Mouse (Mus musculus) intestine, embryonic 16.5 days (tissue): ENCODE measurements around the gene Kdm6a. TPM values are rescaled to one million over a fixed set of nuclear protein-coding genes. Genes with fewer than 3 reads are reported as not detected.

ENCODE experiments used
- ATAC-seq: fragments of 200-750 bp; cut with Nextera tagmentation; 2 replicates; pipeline ENCODE4 v1.8.0; 2017; ENCODE audit warnings: moderate TSS enrichment, moderate library complexity
- H3K27ac ChIP-seq: fragments of 300-500 bp; sonication (generic); 2 replicates; pipeline ENCODE4 v1.5.1; 2014; ENCODE audit warnings: mild to moderate bottlenecking, low read length
- H3K27me3 ChIP-seq: fragments of 300-500 bp; sonication (generic); replicated peaks from 2 replicates; pipeline ENCODE4 v1.6.1; 2014; ENCODE audit warnings: low read length, control low read depth, mixed read lengths; ENCODE audit not compliant: control insufficient read depth, insufficient read depth
- H3K36me3 ChIP-seq: fragments of 300-500 bp; sonication (generic); 2 replicates; pipeline ENCODE4 v1.6.1; 2014; ENCODE audit warnings: low read length, control low read depth; ENCODE audit not compliant: control insufficient read depth, insufficient read depth
- H3K4me1 ChIP-seq: fragments of 300-500 bp; sonication (generic); 2 replicates; pipeline ENCODE4 v1.6.1; 2014; ENCODE audit warnings: low read length, control low read depth, mixed read lengths; ENCODE audit not compliant: control insufficient read depth, insufficient read depth
- H3K4me2 ChIP-seq: fragments of 300-500 bp; sonication (generic); 2 replicates; pipeline ENCODE4 v1.6.1; 2014; ENCODE audit warnings: low read depth, low read length, control low read depth
- H3K4me3 ChIP-seq: fragments of 300-500 bp; sonication (generic); 2 replicates; pipeline ENCODE4 v1.5.1; 2014; ENCODE audit warnings: mild to moderate bottlenecking, low read length
- H3K9ac ChIP-seq: fragments of 300-500 bp; sonication (generic); 2 replicates; pipeline ENCODE4 v1.6.1; 2014; ENCODE audit warnings: low read depth, low read length
- H3K9me3 ChIP-seq: fragments of 300-500 bp; sonication (generic); 2 replicates; pipeline ENCODE4 v1.6.1; 2016; ENCODE audit warnings: low read length, control low read depth; ENCODE audit not compliant: control insufficient read depth
- WGBS: fragments of 180-500 bp; shearing (Covaris S2); extraction: QIAGEN DNeasy Blood & Tissue Kit; methylation state at CpG from one replicate; pipeline ENCODE4 v1.1.7; 2014; 5-methylcytosine and 5-hydroxymethylcytosine counted together
- polyA plus RNA-seq: library from polyadenylated mRNA; unstranded; fragments of >200 nt; fragmentation: Nextera tagmentation; extraction: Ambion mirVana; gene quantifications from 2 replicates; pipeline ENCODE4 v1.2.1, GENCODE M21; 2015

Gene Kdm6a
- polyA plus RNA-seq = 13.8 and 15.3 TPM in 2 replicates

DNA sequence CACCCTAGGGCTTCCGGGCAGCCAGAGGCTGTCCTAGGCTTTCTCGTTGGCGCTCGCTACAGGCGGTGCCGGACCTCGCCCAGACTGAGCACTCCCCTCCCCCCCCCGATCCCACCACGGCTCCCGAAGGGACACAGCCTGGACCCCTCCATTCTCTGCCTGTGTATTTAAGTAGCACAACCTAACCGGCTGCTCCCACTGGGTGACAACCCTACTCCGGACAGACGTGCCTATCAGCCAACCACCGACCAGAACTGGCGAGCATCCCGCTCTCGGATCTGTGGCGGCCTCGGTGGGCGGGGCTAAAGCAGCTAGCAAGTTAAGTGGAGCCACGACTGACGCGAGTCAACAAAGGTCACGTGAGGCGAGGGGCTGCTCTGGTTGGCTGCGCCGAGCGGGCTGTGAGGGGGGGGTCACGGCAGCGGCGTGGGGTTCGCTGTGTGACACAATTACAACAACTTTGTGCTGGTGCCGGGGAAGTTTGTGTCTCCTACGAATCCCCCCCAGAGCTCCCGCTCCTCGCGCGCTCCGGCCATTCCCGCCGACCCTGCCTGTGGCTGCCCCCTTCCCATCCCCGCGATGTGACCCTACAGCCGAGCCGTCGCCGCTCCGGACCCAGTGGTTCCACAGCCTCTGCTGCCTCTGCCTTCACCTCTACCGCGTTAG lies at the start of gene Kdm6a:
Gene Kdm6a (plus strand): TSS at position 384 of the 666 bp plus-strand sequence.
- WGBS = under 1% methylated on average over 50 of the region's 50 CpGs
- ATAC-seq = peak; percentile 99

DNA sequence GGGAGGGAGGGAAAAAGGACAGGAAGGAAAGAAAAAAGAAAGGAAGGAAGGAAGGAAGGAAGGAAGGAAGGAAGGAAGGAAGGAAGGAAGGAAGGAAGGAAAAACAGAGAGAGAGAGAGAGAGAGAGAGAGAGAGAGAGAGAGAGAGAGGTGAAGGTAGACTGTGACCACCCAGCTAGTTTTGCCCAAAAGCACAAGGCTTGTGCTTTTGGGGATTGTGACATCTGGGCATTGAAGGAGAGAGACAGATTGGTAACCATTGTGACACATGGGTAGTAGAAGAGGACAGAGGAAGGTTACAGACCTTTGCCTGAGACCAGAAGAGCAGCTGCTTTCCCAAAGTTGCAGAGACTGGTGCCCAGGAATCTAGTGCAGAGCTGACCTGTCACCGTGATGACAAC lies 16.8 kb upstream of the Kdm6a start, which contains the start of gene Dusp21:
Gene Dusp21 (plus strand): TSS at position 301 of the 400 bp plus-strand sequence.
- no peak for ATAC-seq

More for the DNA sequence above, at the start of gene Kdm6a:
- H3K4me3 ChIP-seq = peak within 1 kb of the TSS; percentile 78
- no peaks in the 10 kb centered on the region for H3K9me3 ChIP-seq
- H3K27ac ChIP-seq = peak within 1 kb of the TSS; percentile 98
- H3K4me1 ChIP-seq = no peaks in the 10 kb centered on the region
- no peaks in the 10 kb centered on the region for H3K27me3 ChIP-seq
- H3K9ac ChIP-seq = peak within 1 kb of the TSS; percentile 90
- peak within 1 kb of the TSS; percentile 70 for H3K4me2 ChIP-seq
- no peaks in the 10 kb centered on the region for H3K36me3 ChIP-seq

DNA sequence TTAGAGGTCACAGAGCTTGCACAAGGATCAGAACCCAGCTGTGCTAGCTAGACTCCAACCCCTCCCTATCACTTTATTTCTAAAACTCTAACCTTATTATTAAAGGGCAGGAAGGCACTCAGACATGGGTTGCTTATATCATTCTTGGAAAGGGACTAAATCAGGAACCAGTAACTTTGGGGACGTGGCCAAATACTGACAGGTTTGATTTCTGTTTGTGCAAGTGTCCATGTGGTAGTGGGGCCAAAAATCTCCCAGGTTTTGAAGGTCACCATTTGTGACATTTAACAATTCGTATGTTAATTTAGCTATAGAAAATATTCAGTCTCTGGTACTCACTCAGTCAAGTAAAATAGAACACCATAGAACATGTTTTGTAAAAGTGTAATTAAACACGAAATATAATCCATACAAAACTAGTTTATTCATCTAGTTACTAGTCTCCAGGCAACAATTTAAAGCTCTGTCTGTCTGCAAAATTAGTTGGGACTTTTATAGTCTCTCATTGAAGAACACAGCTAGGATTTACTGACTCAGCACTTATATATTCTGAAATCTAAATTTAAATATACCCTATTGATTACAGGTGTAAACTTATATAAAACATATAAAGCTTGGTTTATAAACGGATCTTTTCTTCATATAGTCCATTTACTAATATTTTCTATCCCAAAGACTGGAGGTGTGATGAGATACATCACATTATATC lies 1.5 kb upstream of the Kdm6a start:
- ATAC-seq = no peak
- WGBS = 67% methylated on average over 4 of the region's 4 CpGs
- H3K4me3 ChIP-seq = no peak overlapping the region

More for the DNA sequence above, 16.8 kb upstream of the Kdm6a start, which contains the start of gene Dusp21:
- Histone ChIP-seq H3K9ac (no peak within 1 kb of the TSS), H3K4me2 (no peak within 1 kb of the TSS), H3K4me3 (no peak within 1 kb of the TSS), H3K9me3 (no peaks in the 10 kb centered on the region), H3K27me3 (no peaks in the 10 kb centered on the region), H3K27ac (no peak within 1 kb of the TSS), H3K4me1 (no peaks in the 10 kb centered on the region), H3K36me3 (no peaks in the 10 kb centered on the region)
- 96% methylated on average over 1 of the region's 1 CpGs for WGBS

DNA sequence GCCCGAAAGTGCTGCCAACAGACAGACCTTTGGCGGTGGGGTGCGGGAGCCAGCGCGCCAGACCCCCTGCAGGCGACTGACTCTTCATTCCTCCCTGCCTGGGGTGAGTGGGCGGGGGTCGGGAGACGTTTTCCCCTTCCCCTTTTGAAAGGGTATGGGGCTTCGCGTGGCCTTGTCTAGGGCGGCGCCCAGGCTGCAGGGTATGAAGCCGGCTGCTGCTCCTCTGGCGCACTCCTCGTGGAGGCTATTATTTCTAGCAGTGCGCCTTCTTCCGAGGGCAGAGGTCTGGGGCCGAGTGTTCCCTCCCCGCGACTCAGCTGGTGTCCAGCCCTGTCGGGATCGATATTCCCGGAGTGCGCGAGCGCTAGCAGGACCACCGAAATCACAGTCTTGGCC lies 581 bp upstream of the Kdm6a start:
- peak overlapping the region; percentile 70 for H3K4me2 ChIP-seq
- H3K27me3 ChIP-seq = no peaks in the 10 kb centered on the region
- no peaks in the 10 kb centered on the region for H3K36me3 ChIP-seq
- H3K27ac ChIP-seq = peak overlapping the region; percentile 90
- peak; percentile 80 for ATAC-seq
- H3K9ac ChIP-seq = peak overlapping the region; percentile 84
- under 1% methylated on average over 28 of the region's 28 CpGs for WGBS
- no peaks in the 10 kb centered on the region for H3K4me1 ChIP-seq
- H3K4me3 ChIP-seq = peak overlapping the region; percentile 78
- H3K9me3 ChIP-seq = no peaks in the 10 kb centered on the region

More for the DNA sequence above, 1.5 kb upstream of the Kdm6a start:
- Histone ChIP-seq H3K27ac (no peak overlapping the region), H3K27me3 (no peaks in the 10 kb centered on the region), H3K9ac (no peak overlapping the region), H3K4me1 (no peaks in the 10 kb centered on the region), H3K4me2 (no peak overlapping the region; the same call in 1 of the 2 replicates), H3K36me3 (no peaks in the 10 kb centered on the region), H3K9me3 (no peaks in the 10 kb centered on the region)

DNA sequence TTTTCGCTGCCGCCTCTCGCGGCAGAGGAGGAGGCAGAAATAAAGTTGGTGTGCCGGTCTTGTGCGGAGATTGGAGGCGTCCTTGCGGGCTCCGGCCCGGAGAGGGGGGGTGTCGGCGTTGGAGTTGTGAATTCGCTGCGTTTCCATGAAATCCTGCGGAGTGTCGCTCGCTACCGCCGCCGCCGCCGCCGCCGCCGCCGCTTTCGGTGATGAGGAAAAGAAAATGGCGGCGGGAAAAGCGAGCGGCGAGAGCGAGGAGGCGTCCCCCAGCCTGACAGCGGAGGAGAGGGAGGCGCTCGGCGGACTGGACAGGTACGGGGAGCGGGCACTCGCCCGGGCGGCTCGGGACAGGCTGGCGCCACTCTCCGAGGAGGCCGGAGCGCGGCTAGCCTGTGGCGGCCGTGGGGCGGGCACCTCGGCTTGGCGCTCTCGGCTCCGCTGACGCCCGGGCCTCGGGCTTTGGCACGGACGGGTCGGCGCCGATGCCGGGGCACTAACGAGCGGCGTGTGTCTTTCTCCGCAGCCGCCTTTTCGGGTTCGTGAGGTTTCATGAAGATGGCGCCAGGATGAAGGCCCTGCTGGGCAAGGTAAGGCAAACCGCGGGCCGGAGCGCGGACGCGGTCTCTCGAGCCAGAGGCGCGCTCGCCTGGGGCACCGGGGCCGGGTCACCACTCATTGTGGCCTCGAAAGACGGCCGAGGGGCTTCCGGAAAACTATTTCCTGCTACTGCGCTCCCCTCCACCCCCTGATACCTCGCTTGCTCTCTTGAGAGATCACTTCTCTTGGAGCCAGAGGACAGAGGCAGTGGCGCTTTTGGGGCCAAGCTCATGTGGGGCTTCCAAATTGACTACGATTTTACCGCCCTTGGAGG lies 721 bp downstream of the Kdm6a start:
- H3K4me2 ChIP-seq = peak overlapping the region; percentile 52
- H3K4me3 ChIP-seq = peak overlapping the region; percentile 78
- under 1% methylated on average over 77 of the region's 95 CpGs for WGBS
- H3K27ac ChIP-seq = peak overlapping the region; percentile 98
- H3K9ac ChIP-seq = peak overlapping the region; percentile 90
- no peaks in the 10 kb centered on the region for H3K9me3 ChIP-seq
- H3K27me3 ChIP-seq = no peaks in the 10 kb centered on the region
- ATAC-seq = peak; percentile 29
- no peaks in the 10 kb centered on the region for H3K36me3 ChIP-seq
- H3K4me1 ChIP-seq = no peaks in the 10 kb centered on the region

DNA sequence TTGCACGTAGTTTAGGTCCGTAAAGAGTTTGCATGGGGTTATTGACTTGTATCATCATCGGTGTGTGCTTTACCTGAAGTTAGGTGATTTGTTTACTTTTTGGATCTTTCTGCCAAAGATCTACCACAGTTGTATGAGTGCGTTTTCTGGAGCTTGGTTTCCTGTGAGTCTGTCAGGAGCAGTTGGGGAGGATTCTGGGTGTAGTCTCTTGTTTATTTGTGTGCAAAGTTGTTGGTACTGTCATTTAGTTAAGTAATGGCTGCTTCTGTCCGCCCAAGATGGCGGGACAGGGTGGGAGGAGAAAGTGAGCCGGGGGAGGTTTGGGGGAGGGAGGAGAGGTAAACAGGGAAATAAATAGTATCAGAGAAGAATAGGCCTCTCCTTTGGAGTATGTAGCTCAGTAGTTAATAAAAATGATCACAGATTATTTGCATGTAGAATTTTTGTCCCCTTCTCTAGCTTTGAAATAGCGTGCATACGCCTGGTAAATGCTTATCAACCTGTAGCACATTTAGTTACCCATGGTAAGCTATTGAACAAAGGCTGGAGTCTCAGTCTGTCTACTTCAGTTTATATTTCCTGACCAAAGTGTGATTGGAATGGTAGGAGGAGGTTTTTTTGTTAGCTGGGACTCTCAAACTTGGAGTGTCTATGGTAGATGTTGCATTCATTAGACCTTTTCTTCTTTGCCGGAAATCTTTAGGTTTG lies 1.7 kb downstream of the Kdm6a start:
- no peak for ATAC-seq
- H3K27me3 ChIP-seq = no peaks in the 10 kb centered on the region
- WGBS = 1% methylated on average over 10 of the region's 10 CpGs
- peak overlapping the region; percentile 98 for H3K27ac ChIP-seq
- peak overlapping the region; percentile 90 for H3K9ac ChIP-seq
- H3K4me2 ChIP-seq = peak overlapping the region; percentile 52
- no peaks in the 10 kb centered on the region for H3K4me1 ChIP-seq
- peak overlapping the region; percentile 78 for H3K4me3 ChIP-seq
- no peaks in the 10 kb centered on the region for H3K36me3 ChIP-seq
- no peaks in the 10 kb centered on the region for H3K9me3 ChIP-seq

DNA sequence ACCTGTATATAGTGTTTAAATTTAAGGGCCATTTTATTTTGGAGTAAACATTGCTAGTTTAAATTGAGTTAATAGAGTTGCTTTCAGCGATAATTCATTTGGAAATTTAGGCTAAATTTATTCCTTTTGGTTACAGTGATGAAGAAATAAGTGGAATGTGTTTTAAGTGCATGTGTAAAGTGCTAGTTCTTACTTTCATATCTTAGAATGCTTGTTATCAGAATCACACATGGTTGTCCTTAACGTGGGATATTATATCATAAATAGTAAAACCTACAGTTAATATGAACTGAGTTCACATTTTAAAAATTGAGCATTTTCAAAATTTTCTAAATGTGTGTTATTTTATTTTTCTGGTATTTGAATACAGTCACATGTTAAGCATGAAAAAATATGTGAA lies 2.7 kb downstream of the Kdm6a start:
- Histone ChIP-seq H3K9ac (no peak overlapping the region), H3K9me3 (no peaks in the 10 kb centered on the region), H3K36me3 (no peaks in the 10 kb centered on the region), H3K4me1 (no peaks in the 10 kb centered on the region), H3K27me3 (no peaks in the 10 kb centered on the region), H3K4me3 (no peak overlapping the region), H3K27ac (no peak overlapping the region), H3K4me2 (no peak overlapping the region)
- ATAC-seq = no peak
- WGBS = 59% methylated on average over 2 of the region's 2 CpGs

DNA sequence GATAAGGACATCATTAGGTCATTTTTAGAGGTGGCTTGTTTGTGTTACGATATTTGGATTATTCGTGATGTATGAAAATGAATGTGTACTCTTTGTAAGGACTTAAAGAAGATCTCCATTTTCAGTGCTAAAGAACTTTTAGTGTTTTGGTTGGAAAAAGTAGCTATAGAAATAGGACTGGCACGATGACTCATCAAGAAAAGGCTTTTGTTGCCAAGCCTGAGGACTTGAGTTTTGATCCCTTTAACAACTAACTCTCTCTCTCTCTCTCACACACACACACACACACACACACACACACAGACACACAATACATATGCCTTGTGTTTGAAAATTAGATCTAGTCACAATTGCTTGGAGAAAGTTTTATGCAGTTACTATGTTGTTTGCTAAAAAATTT lies 4.6 kb downstream of the Kdm6a start:
- Histone ChIP-seq H3K27me3 (no peaks in the 10 kb centered on the region), H3K9me3 (no peaks in the 10 kb centered on the region), H3K4me3 (no peak overlapping the region), H3K9ac (no peak overlapping the region), H3K27ac (no peak overlapping the region), H3K36me3 (no peaks in the 10 kb centered on the region), H3K4me2 (no peak overlapping the region), H3K4me1 (no peaks in the 10 kb centered on the region)
- 79% methylated on average over 3 of the region's 3 CpGs for WGBS
- ATAC-seq = no peak
